Mouse (Mus musculus) WW6 (cell line): ENCODE data around the gene Tgfb1i1.

Source experiments
- DNase-seq: peaks from one replicate; pipeline ENCODE4 v3.0.0-alpha.2; 2013; ENCODE audit warnings: low read depth, low spot score

The Tgfb1i1 gene

GRCm38 (mm10) chr7:128244410-128245025, 2.1 kb upstream of the Tgfb1i1 start:
- no peak for DNase-seq

DNA sequence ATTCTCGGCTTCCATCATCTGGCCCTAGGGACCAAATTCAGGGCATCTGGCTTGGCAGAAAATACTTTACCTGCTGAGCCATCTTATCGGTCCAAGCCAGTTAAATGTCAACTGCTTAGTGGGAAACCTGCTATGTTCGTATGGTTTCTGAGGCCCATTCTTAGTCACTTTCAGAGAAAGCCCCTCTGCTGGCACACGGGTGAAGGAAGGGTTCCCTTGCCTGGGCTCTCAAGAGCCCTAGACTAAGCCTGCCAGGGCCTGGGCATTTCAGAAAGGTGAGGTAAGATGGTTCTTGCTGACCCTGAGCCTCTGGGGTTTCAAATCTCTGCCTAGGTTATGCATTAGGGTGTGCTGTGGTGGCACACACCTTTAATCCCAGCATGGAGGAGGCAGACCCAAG, 1.1 kb upstream of the Tgfb1i1 start:
- DNase-seq: no peak

- DNase-seq: no peak
Observed at GRCm38 (mm10) chr7:128247443-128247842, 831 bp downstream of the Tgfb1i1 start.

GRCm38 (mm10) chr7:128248081-128249042, 1.8 kb downstream of the Tgfb1i1 start:
- DNase-seq: no peak

- no peak for DNase-seq
Observed at GRCm38 (mm10) chr7:128249998-128250397, 3.4 kb downstream of the Tgfb1i1 start.

GRCm38 (mm10) chr7:128251946-128252345, 5.3 kb downstream of the Tgfb1i1 start:
- no peak for DNase-seq

- no peak for DNase-seq
Observed at GRCm38 (mm10) chr7:128252609-128253008, 6.0 kb downstream of the Tgfb1i1 start.

DNA sequence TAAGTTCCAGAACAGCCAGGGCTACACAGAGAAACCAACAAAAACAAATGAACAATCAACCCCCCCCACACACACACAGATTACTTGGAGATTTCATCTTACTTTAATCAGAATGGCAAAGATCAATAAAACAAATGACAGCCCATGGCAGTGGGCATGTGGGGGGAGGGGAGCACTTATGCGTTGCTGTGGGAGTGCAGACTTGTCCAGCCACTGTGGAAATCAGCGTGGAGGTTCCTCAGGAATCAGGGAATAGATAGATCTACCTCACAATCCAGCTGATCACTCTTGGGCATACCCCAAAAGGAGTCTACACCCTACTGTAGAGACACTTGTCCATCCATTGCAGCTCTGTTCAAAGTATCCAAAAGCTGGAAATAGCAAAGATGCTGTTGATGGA, 8.4 kb downstream of the Tgfb1i1 start:
- no peak for DNase-seq

- DNase-seq: no peak
Observed at GRCm38 (mm10) chr7:128255757-128256156, 9.1 kb downstream of the Tgfb1i1 start.

GRCm38 (mm10) chr7:128256783-128257334, 10.2 kb downstream of the Tgfb1i1 start:
- no peak for DNase-seq

DNA sequence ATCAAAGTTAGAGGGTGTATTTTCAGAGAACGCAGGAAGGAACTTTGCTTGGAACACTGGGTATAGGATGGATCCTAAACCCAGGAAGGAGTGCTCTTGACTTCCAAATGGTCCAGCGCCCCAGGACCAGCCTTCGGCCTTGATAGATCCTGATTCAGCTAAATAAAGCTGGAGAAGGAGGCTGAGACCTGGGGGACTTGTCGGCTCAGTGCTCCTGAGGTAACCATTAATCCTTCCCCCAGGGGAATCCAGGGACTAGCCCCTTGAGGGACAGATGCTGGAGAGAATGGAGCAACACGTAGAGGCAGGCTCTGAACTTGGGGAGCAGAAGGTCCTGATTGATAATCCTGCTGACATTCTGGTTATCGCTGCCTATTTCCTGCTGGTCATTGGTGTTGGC, 18.8 kb downstream of the Tgfb1i1 start, which contains the start of gene Slc5a2:
Gene Slc5a2 (plus strand): TSS at position 247 of the 400 bp plus-strand sequence.
- no peak for DNase-seq

GRCm38 (mm10) chr7:128266056-128266455, 19.4 kb downstream of the Tgfb1i1 start:
- DNase-seq: no peak

DNA sequence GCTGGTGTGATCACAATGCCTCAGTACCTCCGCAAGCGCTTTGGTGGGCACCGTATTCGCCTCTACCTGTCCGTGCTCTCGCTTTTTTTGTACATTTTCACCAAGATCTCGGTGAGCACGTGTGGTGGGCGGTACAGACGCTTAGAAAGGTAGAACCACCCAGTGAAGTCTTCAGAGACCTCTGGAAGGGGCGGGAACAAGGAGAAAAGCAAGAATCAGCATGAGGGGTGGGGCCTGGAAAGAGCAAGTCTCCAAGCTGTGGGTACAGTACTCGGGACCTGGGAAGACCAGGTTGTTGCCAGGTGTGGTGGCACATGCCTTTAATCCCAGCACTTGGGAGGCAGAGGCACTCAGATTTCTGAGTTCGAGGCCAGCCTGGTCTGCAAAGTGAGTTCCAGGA, 20.8 kb downstream of the Tgfb1i1 start:
- DNase-seq: no peak

DNA sequence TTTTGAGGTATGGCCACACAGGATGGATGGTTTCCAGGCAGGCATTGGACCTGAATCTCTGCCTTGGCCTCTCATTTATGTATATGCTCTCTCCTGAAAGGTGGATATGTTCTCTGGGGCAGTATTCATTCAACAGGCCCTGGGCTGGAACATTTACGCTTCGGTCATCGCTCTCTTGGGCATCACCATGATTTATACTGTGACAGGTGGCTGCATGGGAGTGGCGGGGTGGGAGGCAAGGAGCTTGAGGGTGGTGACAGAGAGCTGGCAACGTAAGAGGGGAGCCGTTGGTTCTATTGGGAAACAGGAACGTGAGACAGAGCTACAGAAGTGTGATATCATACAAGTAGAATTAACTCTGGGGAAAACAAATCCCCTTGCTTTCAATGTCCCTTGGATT, 21.2 kb downstream of the Tgfb1i1 start:
- no peak for DNase-seq

- DNase-seq: no peak
Observed at GRCm38 (mm10) chr7:128270431-128270850, 23.8 kb downstream of the Tgfb1i1 start.

- DNase-seq: no peak
Observed at GRCm38 (mm10) chr7:128271496-128271895, 24.9 kb downstream of the Tgfb1i1 start.

DNA sequence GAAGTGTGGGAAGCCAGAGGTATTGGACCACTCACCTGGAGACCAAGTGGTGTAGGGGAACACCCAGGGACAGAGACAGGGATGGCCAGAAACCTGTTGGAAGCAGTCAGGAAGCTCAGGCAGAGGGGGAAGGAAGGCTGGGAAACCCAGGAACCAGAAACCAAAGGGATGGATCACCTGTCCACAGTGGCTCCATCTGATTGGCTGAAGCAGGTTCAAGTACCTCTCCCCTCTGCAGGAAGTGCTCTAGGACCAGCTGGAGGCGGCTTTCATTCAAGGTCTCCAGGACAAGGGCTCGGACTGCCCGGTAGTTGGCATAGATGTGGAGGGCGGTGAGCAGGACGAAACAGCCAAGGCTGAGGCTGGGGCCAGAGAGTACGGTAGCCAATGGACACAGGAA, 29.4 kb downstream of the Tgfb1i1 start:
- DNase-seq: no peak

GRCm38 (mm10) chr7:128279750-128280149, 33.1 kb downstream of the Tgfb1i1 start:
- DNase-seq: no peak

- no peak for DNase-seq
Observed at GRCm38 (mm10) chr7:128281765-128282164, 35.2 kb downstream of the Tgfb1i1 start.

GRCm38 (mm10) chr7:128282532-128283244, 36.1 kb downstream of the Tgfb1i1 start:
- no peak for DNase-seq

GRCm38 (mm10) chr7:128284047-128284446, 37.4 kb downstream of the Tgfb1i1 start:
- no peak for DNase-seq

DNA sequence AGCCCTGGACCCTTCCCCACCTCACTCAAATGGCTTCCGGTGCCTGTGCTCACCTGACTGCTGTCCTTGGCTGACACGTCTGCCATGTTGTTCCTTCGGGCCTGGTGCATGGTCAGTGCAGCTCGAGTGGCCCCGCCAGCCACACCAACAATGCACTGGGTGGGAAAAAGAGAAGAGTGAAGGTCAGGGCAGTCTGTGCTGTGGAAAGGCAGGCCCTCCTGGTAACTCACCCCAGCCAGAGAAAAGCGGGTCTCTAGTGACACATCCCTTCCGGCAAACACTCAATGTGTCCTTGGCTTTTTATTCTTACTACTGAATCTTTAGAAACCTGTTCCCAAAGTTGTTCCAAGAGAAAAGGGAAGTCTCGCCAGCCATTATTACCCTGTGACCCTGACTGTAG, 38.4 kb downstream of the Tgfb1i1 start:
- DNase-seq: no peak
